ENCODE assay signal across 8 mouse cellular contexts in the genomic region with DNA sequence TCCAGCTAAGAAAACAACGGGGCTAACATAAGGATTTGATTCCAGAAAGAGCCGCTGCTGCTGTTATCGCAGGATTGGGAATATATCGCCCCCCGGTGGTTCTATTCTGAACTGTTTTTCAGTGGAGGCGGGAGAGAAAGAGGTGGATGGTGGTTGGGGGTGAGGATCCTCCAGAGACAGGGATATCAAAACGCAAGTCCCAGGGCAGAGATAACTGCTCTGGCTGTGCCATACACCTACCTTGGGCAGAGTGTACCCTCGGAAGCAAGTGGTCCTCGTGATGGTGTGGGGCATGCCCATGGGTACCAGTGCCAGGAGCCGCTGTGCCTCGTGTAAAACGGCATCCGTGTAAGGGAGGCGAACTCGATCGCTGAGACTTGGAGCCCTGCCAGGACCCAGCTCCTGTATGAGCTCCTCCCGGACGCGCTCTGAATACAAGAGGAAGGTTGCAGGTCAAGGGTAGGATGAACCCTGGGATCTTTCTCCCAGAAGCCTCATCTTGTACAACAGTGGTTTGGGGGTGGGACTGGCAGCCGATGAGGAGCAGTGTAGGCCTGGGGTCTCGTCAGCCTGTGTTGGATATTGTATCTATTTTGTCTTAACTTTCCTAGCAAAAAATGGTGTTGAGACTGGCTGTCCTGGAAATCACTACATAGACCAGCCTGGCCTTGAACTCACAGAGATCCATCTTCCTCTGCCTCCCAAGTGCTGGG. TPM values are rescaled to one million over a fixed set of nuclear protein-coding genes. Genes with fewer than 3 reads are reported as not detected.
A peak's percentile ranks its signal among the peaks of the same experiment; 100 is the strongest.
DNase-seq lines count a peak whose midpoint lies in the region; ATAC-seq and TF ChIP-seq lines count a peak whose summit lies in the region.

No protein-coding gene starts in this region.

- H3K27me3 ChIP-seq in midbrain, embryonic 12.5 days, result no peaks in the 10 kb centered on the region
- H3K27me3 ChIP-seq in small intestine, adult 2 months (ENCODE audit: control insufficient read depth, insufficient read depth, low read length), result no peaks in the 10 kb centered on the region

- intact Hi-C loops in left cerebral cortex, postnatal 36 days (cut with DNase I), result loop anchor here (1.0 kb wide), 1 partner anchor 49 kb away; no protein-coding TSS in a partner anchor

- H3K9me3 ChIP-seq in midbrain, embryonic 12.5 days, result no peaks in the 10 kb centered on the region

- no peaks in the 10 kb centered on the region for H3K36me3 ChIP-seq in midbrain, embryonic 12.5 days
- peaks cover 22% of the 10 kb centered on the region for H3K36me3 ChIP-seq in small intestine, adult 2 months (ENCODE audit: control insufficient read depth, insufficient read depth, low read length)

- peak overlapping the region; percentile 37 for H3K4me2 ChIP-seq in midbrain, embryonic 12.5 days (replicated peaks)

- peaks cover 7% of the 10 kb centered on the region for H3K4me1 ChIP-seq in midbrain, embryonic 12.5 days
- peaks cover 2% of the 10 kb centered on the region; the same call in 1 of the 2 replicates for H3K4me1 ChIP-seq in small intestine, adult 2 months (ENCODE audit: control insufficient read depth, insufficient read depth, insufficient read length, low read length)

- H3K4me3 ChIP-seq in midbrain, embryonic 12.5 days, result 0 out of 2 replicates have a peak overlapping the region, but pooled peaks have one; percentile 9
- H3K4me3 ChIP-seq in small intestine, adult 2 months (ENCODE audit: low read depth, low read length), result no peak overlapping the region

- 26% methylated on average over 21 of the region's 21 CpGs for WGBS in midbrain, embryonic 12.5 days
- 28% methylated on average over 21 of the region's 21 CpGs for whole genome bisulfite sequencing in small intestine, adult 2 months

- TF ChIP-seq POLR2A in small intestine, adult 2 months (IDR thresholded peaks at IDR 0.05; ENCODE audit: low read depth, low read length), result no peak

- no peak overlapping the region for H3K9ac ChIP-seq in midbrain, embryonic 12.5 days (replicated peaks)

- peak; percentile 74 for DNase-seq in urinary bladder, postnatal 25 days (ENCODE audit: low spot score)
- DNase-seq in urinary bladder, postnatal 10 days (ENCODE audit: low spot score), result no peak
- DNase-seq in embryo, embryonic 11 days, result peak; percentile 86
- DNase-seq in heart, adult 18-20 months, result peak; percentile 84 to 93
- peak; percentile 49 for DNase-seq in kidney, adult 11 months
- DNase-seq in left cerebral cortex, postnatal 36 days (ENCODE audit: low spot score in 2 of 2), result peak; percentile 37 to 65

- H3K27ac ChIP-seq in midbrain, embryonic 12.5 days (replicated peaks), result no peak overlapping the region
- H3K27ac ChIP-seq in small intestine, adult 2 months (ENCODE audit: insufficient read depth, low read depth, low read length), result no peak overlapping the region

- peak; percentile 61; the same call in 1 of the 2 replicates for TF ChIP-seq CTCF in small intestine, adult 2 months (IDR thresholded peaks at IDR 0.05; ENCODE audit: extremely low read depth, insufficient read length, insufficient replicate concordance, low read depth, low read length)

- ATAC-seq in midbrain, embryonic 12.5 days (ENCODE audit: low FRiP score, low read depth), result peak; percentile 74

RNA-seq across cellular contexts. Expression of a gene that starts 10.9 kb away (rescaled TPM):
- 1 to 10 TPM; 3.4 to 8.6 TPM for total RNA-seq in heart, adult 18-20 months (2021)
- 1 to 10 TPM; 2.9 to 3.8 TPM for total RNA-seq in left cerebral cortex, postnatal 36 days (2021)
- 0.55 and 0.64 TPM in 2 replicates for polyA plus RNA-seq in midbrain, embryonic 12.5 days (2016; fragmentation: Nextera tagmentation; extraction: Ambion mirVana)
- 65.6 and 74.2 TPM in 2 replicates for polyA plus RNA-seq in small intestine, adult 2 months (2012; rRNA removed)

RNA-seq across cellular contexts. Expression of a gene that starts 17.3 kb away (rescaled TPM):
- 10 to 100 TPM; 52.0 to 57.2 TPM for total RNA-seq in heart, adult 18-20 months (2021)
- total RNA-seq in left cerebral cortex, postnatal 36 days (2021), result 10 to 100 TPM; 40.2 to 41.7 TPM
- polyA plus RNA-seq in midbrain, embryonic 12.5 days (2016; fragmentation: Nextera tagmentation; extraction: Ambion mirVana), result 27.3 and 27.8 TPM in 2 replicates
- polyA plus RNA-seq in small intestine, adult 2 months (2012; rRNA removed), result 13.2 and 14.4 TPM in 2 replicates

RNA-seq across cellular contexts. Expression of a gene that starts 51.2 kb away (rescaled TPM):
- 10 to 100 TPM; 70.7 to 71.3 TPM for total RNA-seq in heart, adult 18-20 months (2021)
- total RNA-seq in left cerebral cortex, postnatal 36 days (2021), result 100 to 1,000 TPM; 103 to 107 TPM
- polyA plus RNA-seq in midbrain, embryonic 12.5 days (2016; fragmentation: Nextera tagmentation; extraction: Ambion mirVana), result 70.0 and 80.5 TPM in 2 replicates
- 28.9 and 60.2 TPM in 2 replicates for polyA plus RNA-seq in small intestine, adult 2 months (2012; rRNA removed)
